Mouse (Mus musculus) kidney, adult 2 months (tissue): Measurements from ENCODE around the gene Dmd.

ENCODE experiments used
- CTCF ChIP-seq: fragments of 200-500 bp; conservative IDR thresholded peaks from 2 replicates; pipeline ENCODE4 v1.5.1; 2011; ENCODE audit warnings: low read depth, mild to moderate bottlenecking, control low read depth, low read length, moderate library complexity, mixed read lengths; ENCODE audit not compliant: insufficient read depth, insufficient read length
- POLR2A ChIP-seq: fragments of 200-500 bp; IDR thresholded peaks from one replicate; pipeline ENCODE4 v1.6.1; 2011; ENCODE audit warnings: low read depth, low read length, control low read depth

GRCm38 (mm10) chrX:85073602-85074001, 2124.9 kb downstream of the Dmd start:
- TF ChIP-seq CTCF (no peak), POLR2A (no peak)
